Mouse (Mus musculus) CH12.LX (cell line): ENCODE results near the gene Ngp. TPM values are rescaled to one million over a fixed set of nuclear protein-coding genes. Genes with fewer than 3 reads are reported as not detected.

Experiments used
- DNase-seq: peaks from one replicate; pipeline ENCODE4 v3.0.0-alpha.2; 2013; ENCODE audit errors: extremely low read depth
- H3K27ac ChIP-seq: 2 replicates; pipeline ENCODE4 v1.5.1; 2012; ENCODE audit warnings: low read depth, mild to moderate bottlenecking, control low read depth, moderate library complexity; ENCODE audit not compliant: insufficient read depth
- H3K27me3 ChIP-seq: replicated peaks from 2 replicates; pipeline ENCODE3; 2012; ENCODE audit warnings: inconsistent platforms
- H3K36me3 ChIP-seq, 2 experiments: replicated peaks in 1 of 2; 2 replicates each; pipeline versions ENCODE3 to v1.6.1; 2012; ENCODE audit warnings: inconsistent platforms in 1 of 2, low read length in 1 of 2, mild to moderate bottlenecking in 1 of 2, mixed read lengths in 1 of 2, moderate library complexity in 1 of 2; ENCODE audit not compliant: control insufficient read depth in 1 of 2, insufficient read depth in 1 of 2
- H3K4me1 ChIP-seq, 2 experiments: 2 replicates each; pipeline ENCODE4 v1.6.1; 2012; ENCODE audit warnings: inconsistent platforms in 1 of 2, moderate library complexity in 1 of 2; ENCODE audit not compliant: insufficient read depth in 2 of 2, control insufficient read depth in 1 of 2
- H3K4me2 ChIP-seq: 2 replicates; pipeline ENCODE4 v1.6.1; 2012; ENCODE audit warnings: low read depth, mild to moderate bottlenecking, control low read depth; ENCODE audit not compliant: poor library complexity, insufficient read depth, severe bottlenecking
- H3K4me3 ChIP-seq, 3 experiments: fragments of 150-350 bp in 1 of 3; sonication (generic) in 1 of 3; replicated peaks in 1 of 3; 2 replicates each; pipeline versions ENCODE3 to v1.5.1; 2011 to 2012; ENCODE audit warnings: low read depth in 2 of 3, low read length in 2 of 3, mild to moderate bottlenecking in 2 of 3, moderate library complexity in 2 of 3, control low read depth in 1 of 3, improper control_type of control experiment in 1 of 3, inconsistent platforms in 1 of 3, mixed read lengths in 1 of 3; ENCODE audit not compliant: poor library complexity in 1 of 3
- H3K79me2 ChIP-seq: replicated peaks from 2 replicates; pipeline ENCODE4 v1.6.1; 2012; ENCODE audit warnings: mild to moderate bottlenecking, moderate library complexity; ENCODE audit not compliant: control insufficient read depth, poor library complexity, insufficient read depth, severe bottlenecking; ENCODE audit errors: extremely low read depth
- H3K9ac ChIP-seq: 2 replicates; pipeline ENCODE4 v1.6.1; 2012; ENCODE audit warnings: low read depth, mild to moderate bottlenecking, control low read depth, moderate library complexity; ENCODE audit not compliant: insufficient read depth
- H3K9me3 ChIP-seq: replicated peaks from 2 replicates; pipeline ENCODE3; 2012; ENCODE audit warnings: low read length, inconsistent platforms, mixed read lengths
- BHLHE40 ChIP-seq: IDR thresholded peaks from 2 replicates; pipeline ENCODE4 v1.6.1; 2011; ENCODE audit warnings: mild to moderate bottlenecking, low read depth, low read length, improper control_type of control experiment
- CTCF ChIP-seq, 2 experiments: IDR thresholded peaks in 1 of 2; conservative IDR thresholded peaks in 1 of 2; 2 replicates each; pipeline ENCODE4 v1.5.1; 2011 to 2012; ENCODE audit warnings: low read depth in 2 of 2, low read length in 2 of 2, improper control_type of control experiment in 1 of 2, inconsistent platforms in 1 of 2, mild to moderate bottlenecking in 1 of 2, moderate library complexity in 1 of 2
- ETS1 ChIP-seq: conservative IDR thresholded peaks from 2 replicates; pipeline ENCODE4 v1.6.1; 2012; ENCODE audit warnings: low read depth, mild to moderate bottlenecking, inconsistent platforms, low read length, improper control_type of control experiment, moderate library complexity
- IRF4 ChIP-seq: IDR thresholded peaks from 2 replicates; pipeline ENCODE4 v1.6.1; 2014; ENCODE audit warnings: low read depth, mild to moderate bottlenecking, inconsistent platforms, low read length, improper control_type of control experiment
- KAT2A ChIP-seq: IDR thresholded peaks from 2 replicates; pipeline ENCODE4 v1.6.1; 2012; ENCODE audit warnings: low read length, improper control_type of control experiment, inconsistent platforms; ENCODE audit not compliant: insufficient replicate concordance
- MAZ ChIP-seq: IDR thresholded peaks from 2 replicates; pipeline ENCODE4 v1.6.1; 2012; ENCODE audit warnings: low read depth, mild to moderate bottlenecking, inconsistent platforms, low read length, improper control_type of control experiment, moderate library complexity
- NRF1 ChIP-seq: IDR thresholded peaks from 2 replicates; pipeline ENCODE4 v1.6.1; 2014; ENCODE audit warnings: low read depth, mild to moderate bottlenecking, inconsistent platforms, low read length, improper control_type of control experiment, moderate library complexity
- POLR2A ChIP-seq: IDR thresholded peaks from 2 replicates; pipeline ENCODE4 v1.6.1; 2011; ENCODE audit warnings: low read depth, mild to moderate bottlenecking, improper control_type of control experiment, low read length
- RAD21 ChIP-seq: IDR thresholded peaks from 2 replicates; pipeline ENCODE4 v1.6.1; 2011; ENCODE audit warnings: low read depth, mild to moderate bottlenecking, low read length, improper control_type of control experiment, moderate library complexity
- SMC3 ChIP-seq: IDR thresholded peaks from 2 replicates; pipeline ENCODE4 v1.6.1; 2011; ENCODE audit warnings: low read depth, low read length, improper control_type of control experiment
- ZC3H11A ChIP-seq: IDR thresholded peaks from 2 replicates; pipeline ENCODE4 v1.6.1; 2012; ENCODE audit warnings: low read depth, mild to moderate bottlenecking, inconsistent platforms, low read length, improper control_type of control experiment
- ZKSCAN1 ChIP-seq: IDR thresholded peaks from 2 replicates; pipeline ENCODE4 v1.6.1; 2012; ENCODE audit warnings: low read depth, inconsistent platforms, low read length, improper control_type of control experiment, borderline replicate concordance
- ZNF384 ChIP-seq: IDR thresholded peaks from 2 replicates; pipeline ENCODE4 v1.6.1; 2012; ENCODE audit warnings: low read depth, low read length, improper control_type of control experiment, inconsistent platforms
- dilution Hi-C: fragments of 300-500 bp; cut with MboI; formaldehyde crosslinking; loops from 2 replicates; pipeline ENCODE4 v1.14.3; 2020; ENCODE audit warnings: low sequenced_read_pairs; ENCODE audit not compliant: extremely low pct_unique_long_range_greater_than_20kb, extremely low pct_ligation_motif_present
- in situ Hi-C: fragments of 300-500 bp; cut with MboI; formaldehyde crosslinking; loops from 3 replicates; pipeline ENCODE4 v1.14.3; 2019; ENCODE audit warnings: low sequenced_read_pairs, low pct_ligation_motif_present, low pct_unique_long_range_greater_than_20kb, mixed read lengths
- polyA plus RNA-seq: library from polyadenylated mRNA; unstranded; fragments of >175 nt; gene quantifications from 2 replicates; pipeline ENCODE4 v1.2.1, GENCODE M21; 2012; ENCODE audit warnings: low read depth; ENCODE audit not compliant: insufficient read length
- total RNA-seq, 2 experiments: library from RNA; depleted of rRNA; stranded (reverse); fragments of 300-350 nt in 1 of 2; fragments of >200 nt in 1 of 2; gene quantifications; 2 replicates each; pipeline ENCODE4 v1.2.3; 2012 to 2014

The Ngp gene
- total and polyA plus RNA-seq, 3 experiments: not detected

GRCm38 (mm10) chr9:110448857-110449617 lies 29.5 kb downstream of the Ngp start:
- Histone ChIP-seq H3K36me3 (peaks cover 14 to 44% of the 10 kb centered on the region in 2 experiments), H3K4me1 (peaks cover 5 to 15% of the 10 kb centered on the region in 2 experiments)
- TF ChIP-seq ETS1 (no peak), NRF1 (peak; percentile 81), BHLHE40 (peak; percentile 37; the same call in 1 of the 2 replicates), RAD21 (peak; percentile 89), POLR2A (0 out of 2 replicates have a peak, but pooled peaks have one; percentile 18), ZKSCAN1 (no peak), CTCF (conservative IDR thresholded peaks at IDR 0.05 in 1 of 2, IDR thresholded peaks at IDR 0.05 in 1 of 2; ENCODE audit: low read depth in 2 of 2, low read length in 2 of 2) (peak; percentile 57 to 93), KAT2A (no peak), MAZ (no peak), IRF4 (0 out of 2 replicates have a peak, but pooled peaks have one; percentile 52), ZC3H11A (peak; percentile 16; the same call in 1 of the 2 replicates), SMC3 (peak; percentile 92)
- TF ChIP-seq, all 38 proteins: peak for 8
- peak; percentile 93 for DNase-seq
- dilution Hi-C loops: no loop called here
- H3K4me3 ChIP-seq: no peak overlapping the region
- no peak overlapping the region for H3K27ac ChIP-seq
- H3K4me2 ChIP-seq: no peak overlapping the region
- H3K9ac ChIP-seq: no peak overlapping the region
- no peaks in the 10 kb centered on the region for H3K27me3 ChIP-seq
- in situ Hi-C loops: no loop called here
- H3K9me3 ChIP-seq: peaks cover 6% of the 10 kb centered on the region
- H3K79me2 ChIP-seq: no peaks in the 10 kb centered on the region

GRCm38 (mm10) chr9:110452523-110452922 lies 33.0 kb downstream of the Ngp start:
- no peaks in the 10 kb centered on the region for H3K79me2 ChIP-seq
- TF ChIP-seq MAZ (no peak), ZNF384 (no peak), ZC3H11A (no peak)
- dilution Hi-C loops (no loop called here), in situ Hi-C loops (no loop called here)
- H3K27me3 ChIP-seq: no peaks in the 10 kb centered on the region
- H3K9me3 ChIP-seq: peaks cover 6% of the 10 kb centered on the region
- H3K36me3 ChIP-seq: peaks cover 13 to 46% of the 10 kb centered on the region in 2 experiments
- H3K27ac ChIP-seq: no peak overlapping the region
- H3K4me1 ChIP-seq: peaks cover 8 to 23% of the 10 kb centered on the region in 2 experiments
- H3K4me2 ChIP-seq: no peak overlapping the region
- no peak overlapping the region for H3K4me3 ChIP-seq
- no peak overlapping the region for H3K9ac ChIP-seq
- DNase-seq: no peak
